Mouse (Mus musculus) right cerebral cortex, postnatal 25 days (tissue): ENCODE measurements at regions not wholly inside any gene's neighbourhood (a gene's known extent, or its start where the extent isn't known, plus 50 kb on each side); places are given as distances from the start of the nearest gene placed in this dataset.

ENCODE experiments used
- DNase-seq: peaks from one replicate; pipeline ENCODE4 v3.0.0; 2022

DNA sequence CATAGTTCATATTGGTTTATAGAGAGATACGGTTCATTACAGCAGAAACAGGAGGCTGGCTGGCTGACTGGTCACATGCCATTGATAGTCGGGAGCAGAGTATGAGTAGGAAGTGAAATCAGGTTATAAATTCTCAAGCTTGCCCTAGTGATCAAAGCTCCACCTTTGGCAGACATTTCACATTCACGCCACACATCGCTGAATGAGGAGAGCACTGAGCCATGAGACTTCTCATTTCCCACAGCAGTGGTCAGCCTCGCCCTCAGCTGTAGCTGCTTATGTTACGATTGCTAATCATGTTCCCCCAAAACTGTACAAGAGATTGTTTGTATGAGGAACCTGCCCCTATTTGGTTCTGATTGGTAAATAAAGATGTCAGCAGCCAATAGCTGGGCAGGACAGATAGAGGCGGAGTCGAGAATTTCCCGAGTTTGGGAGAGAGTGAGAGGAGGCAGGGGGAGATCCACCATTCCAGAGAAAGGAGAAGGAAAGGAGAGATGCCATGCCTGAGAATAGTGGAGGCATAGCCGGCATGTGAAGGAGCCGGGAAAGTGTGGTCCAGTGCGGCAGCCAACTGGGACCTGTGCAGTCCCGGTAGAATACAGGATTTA lies 333.5 kb downstream of the Phf3 start:
- no peak for DNase-seq

- no peak for DNase-seq
These were observed 336.4 kb downstream of the Phf3 start for GRCm38 (mm10) chr1:30536989-30537975.

- no peak for DNase-seq
These were observed 356.4 kb downstream of the Phf3 start for GRCm38 (mm10) chr1:30517348-30517747.

DNA sequence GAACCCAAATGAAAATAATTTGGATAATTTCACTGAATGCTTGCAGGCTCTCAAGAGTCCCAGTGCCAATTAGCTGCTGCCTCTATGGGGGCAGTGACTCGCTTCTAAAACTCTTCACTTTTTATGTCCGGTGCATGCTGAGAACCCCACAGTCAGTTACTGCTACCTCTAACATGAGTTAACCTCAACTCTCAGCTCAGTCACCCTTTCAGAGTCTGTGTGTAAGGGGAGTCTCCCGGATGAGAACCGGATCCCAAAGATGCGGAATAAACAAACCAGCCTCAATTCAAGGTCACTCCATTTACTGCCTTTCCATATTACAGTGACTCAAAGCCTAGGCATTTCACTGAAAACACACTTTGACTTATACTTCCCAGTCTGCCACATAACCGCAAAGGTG lies 357.9 kb downstream of the Phf3 start:
- no peak for DNase-seq

DNA sequence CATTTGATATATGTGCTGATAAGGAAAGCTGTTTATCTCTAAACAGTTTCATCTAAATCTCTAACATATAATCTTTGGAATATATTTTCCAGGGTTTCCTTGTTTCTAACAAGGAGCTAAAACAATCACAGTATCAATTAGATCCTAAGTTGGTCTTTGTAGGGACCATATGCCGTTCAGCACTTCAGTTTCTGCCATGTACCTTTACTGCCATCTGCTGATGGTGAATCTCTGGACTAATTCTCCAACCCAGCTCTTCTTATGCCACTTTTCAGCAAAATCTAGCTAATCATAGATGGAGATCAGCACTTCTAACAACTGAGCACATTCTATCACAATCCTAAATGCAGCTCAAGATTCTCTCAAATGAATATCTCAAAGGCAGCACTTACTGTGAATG lies 370.5 kb downstream of the Phf3 start:
- no peak for DNase-seq

DNA sequence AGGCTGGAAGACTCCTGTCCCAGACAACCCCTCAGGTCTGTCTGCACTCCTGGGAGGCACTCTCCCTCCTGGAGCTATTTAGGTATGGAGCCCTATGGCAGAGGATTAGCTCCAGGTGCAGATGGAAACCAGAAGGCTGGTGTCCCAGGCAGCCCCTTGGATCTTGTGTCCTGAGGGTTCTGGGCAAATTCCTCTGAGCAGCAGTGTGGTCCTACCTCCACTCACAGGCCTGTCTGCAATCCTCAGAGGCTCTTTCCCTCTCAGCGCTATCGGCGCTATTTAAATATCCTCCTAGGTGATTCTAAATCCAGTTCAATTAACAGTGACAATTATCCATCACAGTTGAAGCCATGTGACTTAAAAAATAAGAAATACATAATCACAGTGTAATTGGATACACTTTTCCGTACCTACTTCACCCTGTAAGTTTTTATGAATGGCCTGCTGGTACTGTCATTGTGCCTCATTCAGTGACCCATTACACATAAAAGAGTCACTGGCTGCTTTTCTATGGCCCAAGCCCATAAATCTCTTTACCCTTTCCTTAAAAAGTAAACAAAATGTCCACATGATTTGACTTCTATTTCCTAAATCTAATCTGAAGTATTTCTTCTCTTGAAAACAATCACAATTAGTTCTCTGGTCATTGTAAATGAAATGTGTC lies 413.3 kb downstream of the Phf3 start:
- no peak for DNase-seq

- DNase-seq, result no peak
These were observed 435.8 kb downstream of the Phf3 start for GRCm38 (mm10) chr1:30437964-30438363.

- DNase-seq, result peak; percentile 14
These were observed 457.1 kb downstream of the Phf3 start for GRCm38 (mm10) chr1:30416582-30416981.

- DNase-seq, result no peak
These were observed 458.8 kb downstream of the Phf3 start for GRCm38 (mm10) chr1:30414881-30415439.
